Mouse (Mus musculus) lung, postnatal 36 days (tissue): ENCODE results near the gene Qrfp.
A peak's percentile ranks its signal among the peaks of the same experiment; 100 is the strongest.

Experiments used
- DNase-seq: peaks from one replicate; pipeline ENCODE4 v3.0.0; 2022; ENCODE audit warnings: mixed read lengths

Qrfp gene

GRCm38 (mm10) chr2:31810444-31810843 lies at the start of gene Qrfp:
Gene Qrfp, minus strand, starts transcription at chr2:31810580.
- no peak for DNase-seq

DNA sequence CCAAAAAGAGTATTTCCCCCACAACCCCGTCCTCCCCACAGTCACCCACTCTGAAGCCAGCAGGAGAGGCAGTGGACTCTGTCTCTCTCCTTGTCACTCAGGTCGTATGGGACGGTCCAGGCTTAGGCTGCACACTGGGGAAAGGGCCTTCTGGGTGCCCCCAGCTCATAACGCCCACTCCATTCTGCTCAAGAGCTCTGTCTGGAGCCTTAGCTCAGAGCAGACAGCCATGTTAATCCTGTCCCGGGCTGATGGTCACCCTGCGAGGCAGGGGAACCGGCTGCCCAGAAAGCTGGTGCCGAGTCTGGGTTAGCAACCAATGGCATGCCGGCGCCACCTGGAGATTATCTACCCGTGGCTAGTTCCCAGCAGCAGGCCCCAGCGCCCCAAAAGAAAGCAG lies 48.1 kb upstream of the Qrfp start:
- DNase-seq, result no peak

DNA sequence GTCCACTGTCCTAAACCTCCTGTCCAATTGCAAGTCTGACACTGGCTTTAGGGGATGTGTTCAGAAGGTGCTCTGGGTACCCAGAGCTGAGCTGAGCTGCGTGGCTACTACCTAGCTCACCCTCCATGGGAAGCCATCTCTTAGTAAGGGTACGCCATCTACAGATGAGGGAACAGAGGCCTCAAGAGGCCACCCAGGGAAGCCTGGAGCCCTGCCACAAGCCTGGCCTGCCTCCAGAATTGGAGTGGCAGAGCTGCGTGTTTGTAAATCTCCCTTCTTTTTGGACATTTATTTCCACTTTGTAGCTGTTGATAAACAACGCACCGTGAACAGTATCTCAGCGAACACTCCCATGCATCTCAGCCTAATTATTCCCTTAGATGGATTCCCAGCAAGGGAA lies 46.8 kb upstream of the Qrfp start:
- peak; percentile 35 for DNase-seq

DNA sequence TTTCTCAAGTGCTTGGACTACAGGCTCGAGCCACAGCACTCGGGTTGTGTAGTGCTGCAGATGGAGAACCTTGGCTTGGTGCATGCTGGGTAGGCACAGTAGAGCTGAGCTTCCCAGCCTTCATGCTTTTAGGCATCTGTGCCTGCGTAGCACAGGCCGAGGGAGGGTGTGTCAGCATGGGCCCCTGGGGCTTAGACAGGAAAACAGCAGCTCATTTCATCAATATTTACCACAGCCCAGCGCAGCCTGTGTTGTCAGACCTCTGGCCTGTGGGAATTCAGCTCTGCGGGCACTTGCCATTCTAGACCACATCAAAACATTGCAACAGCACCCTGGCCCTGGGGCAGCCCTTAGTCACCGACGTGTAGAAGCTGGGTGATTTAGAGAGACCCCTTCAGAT lies 45.6 kb upstream of the Qrfp start:
- peak; percentile 32 for DNase-seq

GRCm38 (mm10) chr2:31850141-31850540 lies 39.8 kb upstream of the Qrfp start:
- DNase-seq, result no peak

DNA sequence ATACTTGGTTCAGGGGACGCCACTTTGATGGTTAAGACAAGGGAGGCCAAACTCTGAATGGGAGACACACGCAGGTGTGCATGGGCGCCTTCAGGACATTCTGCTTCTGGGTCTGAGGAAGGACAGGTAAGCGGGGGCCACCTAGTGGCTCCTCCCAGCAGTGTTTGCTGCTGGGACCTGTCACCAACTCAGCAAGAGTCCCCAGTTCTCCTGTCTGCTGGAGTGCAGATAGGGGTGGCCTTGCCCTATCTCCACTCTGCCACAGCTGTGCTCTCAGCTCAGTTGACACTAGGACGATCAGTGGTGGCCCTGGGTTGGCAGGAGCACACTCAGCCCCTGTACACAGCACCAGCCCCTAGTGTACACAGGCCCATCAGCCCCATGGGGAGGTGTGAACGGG lies 37.5 kb upstream of the Qrfp start:
- peak; percentile 52 for DNase-seq

DNA sequence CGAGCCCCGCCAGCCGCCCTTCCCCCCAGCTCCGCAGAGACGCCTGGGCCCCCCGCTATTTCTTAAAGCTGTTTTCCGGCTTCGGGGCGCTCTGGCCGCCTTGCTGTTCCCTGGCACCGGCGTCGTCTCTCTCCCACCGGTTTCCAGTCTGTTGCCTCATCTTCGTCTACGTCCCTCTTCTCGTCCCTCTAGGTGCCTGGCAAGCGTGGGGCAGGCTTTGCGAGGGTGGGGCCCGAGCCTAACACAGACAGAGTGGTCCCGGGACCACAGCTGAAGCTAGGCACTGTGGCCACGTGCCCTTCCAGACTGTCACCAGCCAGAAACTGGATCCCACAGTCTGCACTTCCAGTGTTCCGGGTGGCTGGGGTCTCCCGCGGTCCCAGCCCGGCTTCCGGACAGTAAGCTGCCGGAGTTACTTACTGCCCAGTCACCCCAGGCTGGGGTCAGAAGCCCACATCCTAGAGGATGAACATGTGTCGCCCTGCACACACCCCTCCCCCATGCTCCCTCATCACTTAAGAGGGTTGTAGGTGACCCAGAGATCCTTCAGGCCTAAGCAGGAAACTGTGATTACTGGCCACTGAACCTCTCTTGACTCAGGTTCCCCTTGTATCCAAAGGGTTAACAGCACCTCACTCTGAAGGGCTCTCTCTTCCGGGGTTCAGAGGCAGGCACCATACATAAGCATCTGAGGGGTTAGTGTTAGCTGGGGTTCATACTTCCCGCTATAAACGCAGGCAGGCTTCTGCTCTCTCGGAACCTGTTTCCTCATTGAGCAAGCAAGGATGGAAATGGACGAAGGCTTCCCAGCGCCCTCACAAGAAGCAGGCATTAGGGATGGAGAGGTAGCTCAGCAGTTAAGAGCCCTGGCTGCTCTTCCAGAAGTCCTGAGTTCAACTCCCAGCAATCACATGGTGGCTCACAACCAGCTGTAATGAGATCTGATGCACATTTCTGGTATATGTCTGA lies 36.6 kb upstream of the Qrfp start:
- DNase-seq, result no peak

GRCm38 (mm10) chr2:31845896-31846691 lies 35.7 kb upstream of the Qrfp start, which contains the start of gene Fibcd1:
Gene Fibcd1, minus strand, starts transcription at chr2:31846005.
- no peak for DNase-seq

GRCm38 (mm10) chr2:31845512-31845895 lies 35.1 kb upstream of the Qrfp start:
- no peak for DNase-seq

GRCm38 (mm10) chr2:31844729-31845136 lies 34.4 kb upstream of the Qrfp start:
- DNase-seq, result no peak

- DNase-seq, result no peak
Observed at GRCm38 (mm10) chr2:31838868-31839267, 28.5 kb upstream of the Qrfp start.

DNA sequence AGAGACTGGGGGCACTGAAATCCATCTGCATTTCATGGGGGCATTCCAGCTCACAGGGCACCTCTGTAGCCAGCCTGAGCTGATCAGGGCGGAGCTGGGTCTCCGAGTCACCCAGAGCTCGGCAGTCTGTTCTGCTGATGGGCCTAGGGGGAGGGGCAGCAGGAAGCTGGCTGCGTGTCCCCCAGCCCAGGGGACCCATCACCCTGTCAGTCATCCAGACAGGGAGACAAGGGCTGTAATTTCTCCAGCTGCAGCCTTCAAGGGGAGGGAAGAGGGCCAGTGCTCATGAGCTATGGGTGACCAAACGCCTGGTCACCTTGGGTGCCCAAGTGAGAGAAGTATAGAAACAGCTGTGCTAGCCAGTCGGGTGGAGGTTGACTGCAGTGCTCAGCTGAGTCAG lies 26.6 kb upstream of the Qrfp start:
- no peak for DNase-seq

DNA sequence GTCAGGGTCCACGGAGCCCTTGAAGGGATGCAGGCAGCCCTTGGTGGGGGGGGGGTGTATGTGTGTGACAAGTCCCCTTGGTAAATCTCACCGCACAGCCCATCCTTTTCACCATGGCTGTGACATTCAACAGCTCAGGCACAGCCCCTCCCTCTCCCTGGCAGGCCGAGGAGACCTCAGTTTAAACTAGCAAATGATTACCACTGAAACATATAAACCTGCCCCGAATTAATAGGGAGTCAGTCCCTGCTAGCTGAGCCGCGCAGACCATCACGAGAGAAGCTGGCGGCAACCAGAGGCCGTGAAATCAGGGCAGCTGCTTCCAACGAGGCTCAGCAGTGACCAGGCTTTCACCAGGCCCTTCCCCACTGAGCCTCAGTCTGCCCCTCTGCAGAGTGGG lies 25.7 kb upstream of the Qrfp start:
- no peak for DNase-seq

DNA sequence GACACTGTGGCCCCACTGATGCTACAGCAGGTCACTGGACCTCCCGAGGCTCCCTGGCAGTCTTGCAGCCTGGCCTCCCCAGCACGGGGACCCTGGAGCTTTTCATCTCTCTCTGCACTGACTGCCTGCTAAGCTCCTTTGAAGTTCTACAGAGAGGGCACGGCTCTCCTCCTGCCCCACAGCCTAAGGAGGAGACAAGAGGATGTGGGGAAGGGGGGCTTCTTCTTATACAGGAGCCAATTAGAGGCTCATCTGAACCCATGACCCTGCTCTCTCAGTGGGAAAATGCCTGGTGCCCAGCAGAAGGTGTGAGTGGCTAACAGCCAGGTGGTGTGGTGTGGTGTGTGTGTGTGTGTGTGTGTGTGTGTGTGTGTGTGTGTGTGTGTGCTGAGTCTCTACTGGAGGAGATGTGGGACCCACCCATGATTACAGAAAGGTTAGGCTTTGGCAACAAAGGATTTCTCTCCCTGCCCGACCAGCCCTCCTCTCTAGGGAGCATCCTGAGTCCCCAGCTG lies 18.0 kb upstream of the Qrfp start:
- DNase-seq, result no peak

- DNase-seq, result peak; percentile 28
Observed at GRCm38 (mm10) chr2:31827877-31828276, 17.5 kb upstream of the Qrfp start.

GRCm38 (mm10) chr2:31826094-31827085 lies 16.0 kb upstream of the Qrfp start:
- no peak for DNase-seq

- DNase-seq, result peak; percentile 24
Observed at GRCm38 (mm10) chr2:31825469-31825911, 15.1 kb upstream of the Qrfp start.

DNA sequence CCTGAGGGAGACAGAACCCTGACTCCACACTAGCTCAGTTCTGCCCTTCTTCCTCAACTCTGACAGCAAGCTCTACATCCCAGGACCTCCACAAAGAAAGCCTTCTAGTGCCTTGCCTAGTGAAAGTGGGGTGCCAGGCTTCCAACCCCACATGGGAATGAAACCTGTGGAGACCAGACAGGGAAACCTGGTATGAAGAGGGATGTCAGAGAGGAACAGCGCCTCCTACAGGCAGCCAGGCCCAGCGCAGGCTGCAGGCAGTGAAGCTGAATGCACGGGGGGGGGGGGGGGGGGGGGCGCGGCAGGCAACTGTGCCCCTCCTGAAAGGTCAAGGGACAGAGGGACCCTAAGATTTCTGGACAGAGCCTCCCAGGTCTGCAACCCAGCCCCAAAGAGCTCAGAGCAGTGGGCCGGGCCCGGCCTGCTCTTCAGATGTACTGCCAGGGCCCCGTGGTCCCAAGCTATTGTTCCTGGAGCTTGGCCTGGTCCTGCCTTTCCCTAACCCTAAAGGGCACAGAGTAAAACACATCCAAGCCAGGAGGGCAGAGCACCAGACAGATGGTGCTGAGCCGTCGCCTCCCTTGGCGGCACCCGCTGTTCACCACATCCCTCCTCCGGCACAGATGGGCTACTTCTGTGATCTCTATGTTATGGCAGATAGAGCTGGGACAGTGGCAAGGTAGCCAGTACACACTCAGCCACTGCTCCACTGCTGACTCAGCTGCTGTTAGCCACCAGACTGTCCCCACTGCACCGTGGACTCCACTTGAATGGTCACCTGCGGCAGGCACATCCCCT lies 13.8 kb upstream of the Qrfp start:
- peak; percentile 34 for DNase-seq

- peak; percentile 70 for DNase-seq
Observed at GRCm38 (mm10) chr2:31822524-31823371, 12.4 kb upstream of the Qrfp start.

GRCm38 (mm10) chr2:31815367-31815766 lies 5.0 kb upstream of the Qrfp start:
- peak; percentile 77 for DNase-seq
